Mouse (Mus musculus) kidney, embryonic 15.5 days (tissue): ENCODE data around the gene Mogat1. TPM values are rescaled to one million over a fixed set of nuclear protein-coding genes. Genes with fewer than 3 reads are reported as not detected.
"Not testable (repeated sequence)": the region's sequence is repeated elsewhere in the genome, so short reads cannot be mapped to it uniquely, and the experiment has no call there.

Experiments used
- ATAC-seq: fragments of 200-750 bp; cut with Nextera tagmentation; replicated peaks from 2 replicates; pipeline ENCODE4 v1.8.0; 2017; ENCODE audit warnings: moderate TSS enrichment; ENCODE audit not compliant: low FRiP score
- H3K27ac ChIP-seq: fragments of 300-500 bp; sonication (generic); 2 replicates; pipeline ENCODE4 v1.5.1; 2015; ENCODE audit warnings: mild to moderate bottlenecking, inconsistent platforms
- H3K27me3 ChIP-seq: fragments of 300-500 bp; sonication (generic); 2 replicates; pipeline ENCODE4 v1.6.1; 2015; ENCODE audit warnings: inconsistent platforms
- H3K36me3 ChIP-seq: fragments of 300-500 bp; sonication (generic); 2 replicates; pipeline ENCODE4 v1.6.1; 2015; ENCODE audit warnings: inconsistent platforms
- H3K4me1 ChIP-seq: fragments of 300-500 bp; sonication (generic); 2 replicates; pipeline ENCODE4 v1.6.1; 2015; ENCODE audit warnings: inconsistent platforms
- H3K4me2 ChIP-seq: fragments of 300-500 bp; sonication (generic); 2 replicates; pipeline ENCODE4 v1.6.1; 2015; ENCODE audit warnings: moderate library complexity, mild to moderate bottlenecking, inconsistent platforms
- H3K4me3 ChIP-seq: fragments of 300-500 bp; sonication (generic); replicated peaks from 2 replicates; pipeline ENCODE4 v1.5.1; 2015; ENCODE audit warnings: mild to moderate bottlenecking, inconsistent platforms
- H3K9ac ChIP-seq: fragments of 300-500 bp; sonication (generic); 2 replicates; pipeline ENCODE4 v1.6.1; 2015; ENCODE audit warnings: mild to moderate bottlenecking, inconsistent platforms
- H3K9me3 ChIP-seq: fragments of 300-500 bp; sonication (generic); replicated peaks from 2 replicates; pipeline ENCODE4 v1.6.1; 2016; ENCODE audit warnings: inconsistent platforms
- WGBS: fragments of 180-500 bp; shearing (Covaris S2); methylation state at CpG from one replicate; pipeline ENCODE4 v1.1.7; 2015; ENCODE audit warnings: mixed read lengths; 5-methylcytosine and 5-hydroxymethylcytosine counted together
- polyA plus RNA-seq: library from polyadenylated mRNA; unstranded; fragments of >200 nt; fragmentation: Nextera tagmentation; extraction: Ambion mirVana; gene quantifications from 2 replicates; pipeline ENCODE4 v1.2.1, GENCODE M21; 2015

Gene Mogat1
- polyA plus RNA-seq, 1 experiment from 2014 or later, result 0.47 TPM

GRCm38 (mm10) chr1:78539166-78539565 lies 28.4 kb downstream of the Mogat1 start:
- Histone ChIP-seq H3K36me3 (no peaks in the 10 kb centered on the region), H3K4me3 (no peak overlapping the region), H3K27me3 (no peaks in the 10 kb centered on the region), H3K4me1 (peaks cover 8% of the 10 kb centered on the region; the same call in 1 of the 2 replicates), H3K9ac (no peak overlapping the region), H3K27ac (no peak overlapping the region), H3K4me2 (no peak overlapping the region), H3K9me3 (no peaks in the 10 kb centered on the region)
- 69% methylated on average over 6 of the region's 6 CpGs for WGBS
- no peak for ATAC-seq

- not testable (repeated sequence) for H3K4me2 ChIP-seq, H3K4me1 ChIP-seq, H3K27ac ChIP-seq, H3K9me3 ChIP-seq, H3K27me3 ChIP-seq, H3K4me3 ChIP-seq, ATAC-seq, H3K9ac ChIP-seq, H3K36me3 ChIP-seq
- WGBS, result 81% methylated on average over 1 of the region's 1 CpGs
Observed at GRCm38 (mm10) chr1:78543631-78544030, 32.8 kb downstream of the Mogat1 start.

- Histone ChIP-seq H3K9ac (no peak overlapping the region), H3K4me1 (no peaks in the 10 kb centered on the region), H3K27ac (no peak overlapping the region), H3K4me2 (no peak overlapping the region), H3K4me3 (no peak overlapping the region), H3K9me3 (no peaks in the 10 kb centered on the region), H3K27me3 (no peaks in the 10 kb centered on the region), H3K36me3 (no peaks in the 10 kb centered on the region)
- no peak for ATAC-seq
- WGBS, result 66% methylated on average over 9 of the region's 9 CpGs
Observed at GRCm38 (mm10) chr1:78546258-78546657, 35.5 kb downstream of the Mogat1 start.

GRCm38 (mm10) chr1:78548961-78549360 lies 38.2 kb downstream of the Mogat1 start:
- Histone ChIP-seq H3K4me2 (no peak overlapping the region), H3K9ac (no peak overlapping the region), H3K36me3 (no peaks in the 10 kb centered on the region), H3K27ac (no peak overlapping the region), H3K27me3 (no peaks in the 10 kb centered on the region), H3K9me3 (no peaks in the 10 kb centered on the region), H3K4me3 (no peak overlapping the region), H3K4me1 (no peaks in the 10 kb centered on the region)
- ATAC-seq, result no peak
- WGBS, result 43% methylated on average over 6 of the region's 6 CpGs

- H3K9me3 ChIP-seq, result no peaks in the 10 kb centered on the region
- no peaks in the 10 kb centered on the region for H3K27me3 ChIP-seq
- no peak overlapping the region for H3K9ac ChIP-seq
- H3K36me3 ChIP-seq, result no peaks in the 10 kb centered on the region
- WGBS, result 62% methylated on average over 8 of the region's 8 CpGs
- ATAC-seq, result no peak
- no peak overlapping the region for H3K4me3 ChIP-seq
- no peak overlapping the region for H3K4me2 ChIP-seq
- H3K4me1 ChIP-seq, result no peaks in the 10 kb centered on the region
- no peak overlapping the region for H3K27ac ChIP-seq
Observed at GRCm38 (mm10) chr1:78554012-78554666, 43.3 kb downstream of the Mogat1 start.

GRCm38 (mm10) chr1:78566963-78567362 lies 56.2 kb downstream of the Mogat1 start:
- no peaks in the 10 kb centered on the region for H3K27me3 ChIP-seq
- no peaks in the 10 kb centered on the region for H3K9me3 ChIP-seq
- 88% methylated on average over 2 of the region's 2 CpGs for WGBS
- no peak overlapping the region for H3K9ac ChIP-seq
- H3K4me2 ChIP-seq, result no peak overlapping the region
- H3K4me1 ChIP-seq, result 0 out of 2 replicates have a peak, but pooled peaks cover 2% of the 10 kb centered on the region
- ATAC-seq, result no peak
- no peak overlapping the region for H3K27ac ChIP-seq
- H3K36me3 ChIP-seq, result no peaks in the 10 kb centered on the region
- H3K4me3 ChIP-seq, result no peak overlapping the region

- H3K4me3 ChIP-seq, result no peak overlapping the region
- ATAC-seq, result no peak
- 34% methylated on average over 6 of the region's 6 CpGs for WGBS
- H3K9me3 ChIP-seq, result no peaks in the 10 kb centered on the region
- no peaks in the 10 kb centered on the region for H3K36me3 ChIP-seq
- no peak overlapping the region for H3K4me2 ChIP-seq
- H3K4me1 ChIP-seq, result 0 out of 2 replicates have a peak, but pooled peaks cover 2% of the 10 kb centered on the region
- no peak overlapping the region for H3K9ac ChIP-seq
- no peaks in the 10 kb centered on the region for H3K27me3 ChIP-seq
- no peak overlapping the region for H3K27ac ChIP-seq
Observed at GRCm38 (mm10) chr1:78567421-78567820, 56.6 kb downstream of the Mogat1 start.

GRCm38 (mm10) chr1:78567834-78568507 lies 57.2 kb downstream of the Mogat1 start:
- Histone ChIP-seq H3K4me2 (no peak overlapping the region), H3K4me1 (0 out of 2 replicates have a peak, but pooled peaks cover 2% of the 10 kb centered on the region), H3K36me3 (no peaks in the 10 kb centered on the region), H3K4me3 (no peak overlapping the region), H3K27me3 (no peaks in the 10 kb centered on the region), H3K9me3 (no peaks in the 10 kb centered on the region), H3K9ac (no peak overlapping the region), H3K27ac (no peak overlapping the region)
- no peak for ATAC-seq
- 30% methylated on average over 8 of the region's 8 CpGs for whole genome bisulfite sequencing

GRCm38 (mm10) chr1:78569617-78570016 lies 58.8 kb downstream of the Mogat1 start:
- no peaks in the 10 kb centered on the region for H3K9me3 ChIP-seq
- WGBS, result 78% methylated on average over 5 of the region's 5 CpGs
- H3K27ac ChIP-seq, result no peak overlapping the region
- no peak overlapping the region for H3K4me2 ChIP-seq
- H3K4me3 ChIP-seq, result no peak overlapping the region
- no peaks in the 10 kb centered on the region for H3K36me3 ChIP-seq
- no peaks in the 10 kb centered on the region for H3K27me3 ChIP-seq
- no peak for ATAC-seq
- 0 out of 2 replicates have a peak, but pooled peaks cover 2% of the 10 kb centered on the region for H3K4me1 ChIP-seq
- no peak overlapping the region for H3K9ac ChIP-seq

- Histone ChIP-seq H3K9ac (no peak overlapping the region), H3K4me3 (no peak overlapping the region), H3K4me2 (no peak overlapping the region), H3K4me1 (no peaks in the 10 kb centered on the region), H3K27ac (no peak overlapping the region), H3K36me3 (no peaks in the 10 kb centered on the region), H3K9me3 (no peaks in the 10 kb centered on the region), H3K27me3 (no peaks in the 10 kb centered on the region)
- ATAC-seq, result no peak
- WGBS, result 78% methylated on average over 2 of the region's 2 CpGs
Observed at GRCm38 (mm10) chr1:78585080-78585479, 74.3 kb downstream of the Mogat1 start.

- no peaks in the 10 kb centered on the region for H3K9me3 ChIP-seq
- ATAC-seq, result no peak
- no peak overlapping the region for H3K27ac ChIP-seq
- H3K4me3 ChIP-seq, result no peak overlapping the region
- 45% methylated on average over 4 of the region's 4 CpGs for WGBS
- no peaks in the 10 kb centered on the region for H3K4me1 ChIP-seq
- H3K27me3 ChIP-seq, result no peaks in the 10 kb centered on the region
- H3K9ac ChIP-seq, result no peak overlapping the region
- no peaks in the 10 kb centered on the region for H3K36me3 ChIP-seq
- no peak overlapping the region for H3K4me2 ChIP-seq
Observed at GRCm38 (mm10) chr1:78586986-78587385, 76.2 kb downstream of the Mogat1 start.
